Mouse (Mus musculus): ENCODE results near the gene BC048671. TPM values are rescaled to one million over a fixed set of nuclear protein-coding genes. Genes with fewer than 3 reads are reported as not detected.

BC048671 gene
- total RNA-seq, 2 experiments from 2014 or later, result not detected

DNA sequence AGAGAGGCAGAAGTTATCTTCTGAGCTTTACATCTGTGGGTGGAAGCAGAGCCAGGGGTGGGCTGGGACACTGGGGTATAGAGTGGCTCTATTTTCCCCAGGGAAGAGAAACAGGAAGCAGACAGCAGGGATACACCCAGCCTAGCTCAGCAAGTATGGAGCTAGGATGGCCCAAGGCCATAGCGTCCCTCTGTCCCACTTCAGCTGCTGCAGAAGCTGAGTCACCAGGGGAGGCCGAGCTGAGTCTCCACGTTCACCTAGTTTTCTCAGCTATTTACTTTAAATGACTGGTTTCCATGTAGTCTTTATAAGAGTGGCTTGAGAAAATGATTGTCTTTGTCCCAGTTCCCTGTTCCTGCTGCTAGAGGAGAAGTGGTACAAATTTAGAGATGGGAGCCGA lies 47.5 kb downstream of the BC048671 start:
- intact Hi-C loops (cut with DNase I), result no loop called here
- no peak for DNase-seq

DNA sequence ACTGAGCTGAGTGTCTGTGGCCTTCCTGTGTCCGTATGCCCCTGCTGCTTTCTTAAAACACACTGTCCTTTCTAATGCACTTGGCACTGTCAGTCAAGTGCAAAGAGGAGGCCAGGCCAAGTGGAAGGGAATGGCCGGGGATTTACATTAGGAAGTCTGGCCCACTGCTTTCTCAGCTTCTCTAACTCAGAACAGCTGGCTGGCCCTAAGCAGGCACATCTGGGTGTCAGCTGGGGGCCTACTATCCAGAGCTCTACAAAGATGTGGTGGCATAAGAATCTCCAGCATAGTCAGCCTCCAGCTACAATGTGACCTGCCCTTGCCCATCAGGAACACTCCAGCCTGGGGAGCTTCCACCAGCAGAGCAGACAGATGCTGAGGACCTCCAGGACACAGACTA lies 49.0 kb downstream of the BC048671 start:
- DNase-seq, result no peak
- intact Hi-C loops (cut with DNase I), result loop anchor here (5.0 kb wide), 1 partner anchor 72 kb away; no protein-coding TSS in a partner anchor

Other genes starting within 250 kb of the BC048671 start
- not detected for gene Vmn1r49, start 222.7 kb upstream of the BC048671 start, total RNA-seq (2021)
- not detected for gene Vmn1r50, start 199.8 kb upstream of the BC048671 start, total RNA-seq (2021)
- gene Vmn1r51, start 178.6 kb upstream of the BC048671 start, total RNA-seq (2021), result not detected
- not detected for gene Vmn1r52, start 126.4 kb upstream of the BC048671 start, total RNA-seq (2021)
- gene V1ra8, start 98.4 kb upstream of the BC048671 start, total RNA-seq (2021), result not detected
- not detected for gene Vmn1r53, start 76.8 kb upstream of the BC048671 start, total RNA-seq (2021)
- gene Vmn1r54, start 54.9 kb upstream of the BC048671 start, total RNA-seq (2021), result not detected
- gene Chst13, start 24.0 kb downstream of the BC048671 start, total RNA-seq (2021), result not detected
- not detected for gene Uroc1, start 32.1 kb downstream of the BC048671 start, total RNA-seq (2021)
- 10 to 100 TPM; 14.4 to 14.6 TPM for gene Zxdc, start 68.3 kb downstream of the BC048671 start, total RNA-seq (2021)
- under 1 TPM in 1 of 2 experiments, not detected in 1; 0.35 TPM for gene Cfap100, start 127.6 kb downstream of the BC048671 start, total RNA-seq (2021)
- 10 to 100 TPM; 60.8 to 87.4 TPM for gene Klf15, start 161.4 kb downstream of the BC048671 start, total RNA-seq (2021)
- 1 to 10 TPM; 1.9 to 2.2 TPM for gene Aldh1l1, start 185.2 kb downstream of the BC048671 start, total RNA-seq (2021)

All from heart, postnatal 36 days (tissue).